Mouse (Mus musculus) heart, adult 8-10 months (tissue): ENCODE data around the gene Ptafr. TPM values are rescaled to one million over a fixed set of nuclear protein-coding genes. Genes with fewer than 3 reads are reported as not detected.

Experiments
- DNase-seq: peaks from one replicate; pipeline ENCODE4 v3.0.0; 2022; ENCODE audit warnings: low spot score
- total RNA-seq, 4 experiments: library from RNA; stranded (reverse); gene quantifications; 2 replicates each; pipeline ENCODE4 v1.2.4; 2022

The Ptafr gene
- 1 to 10 TPM; 1.2 to 1.9 (median 1.3) TPM for total RNA-seq

DNA sequence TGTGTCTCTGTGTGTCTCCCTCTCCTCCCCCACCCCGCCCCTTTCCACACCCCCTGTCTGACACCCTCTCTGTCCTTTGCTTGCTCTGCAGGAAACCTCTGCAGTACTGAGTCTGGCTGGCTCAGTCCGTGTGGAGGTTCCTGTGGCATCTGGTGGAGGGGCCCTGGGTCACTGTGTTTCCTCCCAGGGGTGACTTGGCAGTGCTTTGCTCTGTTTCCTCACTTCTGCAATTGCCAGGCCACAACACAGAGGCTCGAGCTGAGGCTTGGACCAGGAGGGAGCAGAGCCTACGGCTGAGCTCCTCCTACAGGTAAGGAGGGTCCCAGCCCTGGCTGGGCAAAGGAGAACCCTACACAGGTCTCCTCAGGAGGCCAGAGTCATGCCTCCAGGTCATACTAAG is at the start of gene Ptafr:
Gene Ptafr (plus strand): TSS at position 103 of the 400 bp plus-strand sequence.
- DNase-seq: peak; percentile 50

DNA sequence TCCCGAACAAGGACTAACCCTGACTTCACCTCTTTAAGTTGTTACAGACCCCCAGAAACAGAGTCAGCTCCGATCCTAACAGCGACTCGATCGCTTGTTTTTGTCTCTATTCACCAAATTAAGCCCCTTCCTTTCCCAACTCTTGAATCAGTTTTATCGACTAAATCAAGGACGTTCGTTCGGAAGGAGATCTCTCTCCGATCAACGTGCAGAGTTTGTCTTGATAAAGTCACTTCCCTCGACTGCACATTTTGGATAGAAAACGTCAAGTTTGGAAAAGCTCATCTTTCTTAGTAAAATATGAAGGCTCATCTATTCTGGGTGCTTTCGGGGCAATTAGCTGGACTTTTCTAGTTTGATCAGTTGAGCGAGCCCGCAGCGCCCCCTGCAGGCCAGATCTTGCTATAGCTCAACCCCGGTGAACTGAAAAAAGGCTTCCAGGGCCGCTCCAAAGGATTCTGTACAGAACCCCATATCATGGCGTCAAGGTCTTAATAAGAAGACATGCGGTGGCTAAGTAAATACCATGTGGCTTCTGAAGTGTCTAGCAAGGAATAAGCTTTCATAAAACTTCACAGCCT is 49.2 kb upstream of the Ptafr start:
- DNase-seq: peak; percentile 87

DNA sequence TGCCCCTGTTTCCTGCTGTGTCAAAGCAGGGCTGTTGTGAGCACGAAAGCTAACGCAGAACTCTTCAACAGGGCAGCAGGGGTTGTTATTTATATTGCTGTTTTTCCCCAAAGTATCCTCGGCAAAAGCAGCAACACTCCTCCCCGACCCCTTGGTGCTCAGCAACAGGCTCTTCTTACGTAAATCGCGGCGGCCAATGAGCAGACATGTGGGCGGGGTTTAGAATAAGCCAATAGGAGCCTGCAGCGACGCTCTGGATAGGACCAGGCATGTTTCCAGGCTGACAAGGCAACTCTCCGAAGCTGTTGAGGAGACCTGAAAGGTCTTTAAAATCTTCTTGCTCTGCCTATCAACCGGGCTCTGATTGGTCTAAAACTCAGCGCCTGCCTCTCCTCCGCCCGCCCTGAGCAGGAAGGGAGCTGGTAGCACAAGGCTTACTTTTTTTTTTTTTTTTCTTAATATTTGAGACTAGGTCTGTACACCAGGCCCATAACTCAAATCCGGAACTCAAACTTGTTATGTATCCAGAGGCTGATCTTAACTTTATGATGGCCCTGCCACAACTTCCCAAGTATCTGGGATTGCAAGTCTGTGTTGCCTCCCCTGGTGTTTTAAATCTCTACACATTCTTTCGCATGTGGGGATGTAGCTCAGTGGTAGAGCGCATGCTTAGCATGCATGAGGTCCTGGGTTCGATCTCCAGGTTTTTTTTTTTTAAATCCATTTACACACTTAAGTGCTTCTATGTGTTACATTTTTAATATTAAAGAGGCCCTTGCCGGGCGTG is 48.3 kb upstream of the Ptafr start:
- peak; percentile 96 for DNase-seq

DNA sequence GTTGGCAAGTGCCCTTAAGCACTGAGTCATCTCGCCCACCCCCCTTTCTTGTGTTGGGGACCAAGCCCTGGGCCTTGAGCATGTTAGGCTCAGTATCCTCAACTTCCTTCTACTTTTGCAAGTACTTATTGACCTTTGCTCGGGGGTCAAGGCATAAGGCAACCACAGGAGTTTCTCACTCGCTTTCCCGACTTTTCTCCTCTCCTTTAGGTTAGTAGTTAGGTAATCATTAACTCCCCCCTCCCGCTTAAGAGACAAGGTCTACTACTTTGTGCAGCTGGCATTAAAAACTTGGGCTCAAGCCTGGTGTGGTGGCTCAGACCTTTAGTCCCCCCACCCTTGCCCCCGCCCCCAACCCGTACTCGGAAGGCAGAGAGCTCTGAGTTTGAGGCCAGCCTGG is 45.8 kb upstream of the Ptafr start:
- no peak for DNase-seq

DNA sequence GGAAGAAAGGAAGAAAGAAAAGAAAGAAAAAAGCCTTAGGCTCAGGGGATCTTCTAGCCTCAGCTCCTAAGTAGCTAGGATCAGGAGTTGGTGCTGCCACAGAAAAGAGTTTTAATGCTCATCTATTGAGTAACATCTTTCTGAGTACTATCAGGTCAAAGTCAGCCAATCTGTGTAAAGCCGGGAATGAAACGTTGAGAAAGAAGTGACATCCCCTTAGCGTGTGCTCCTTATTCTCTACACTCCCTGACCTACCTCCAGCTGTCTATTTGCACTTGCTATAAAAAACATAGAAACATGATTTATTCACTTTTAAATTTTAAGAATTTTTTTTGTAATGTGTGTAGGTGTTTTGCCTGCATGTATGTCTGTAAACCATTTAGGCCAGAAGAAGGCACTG is 44.7 kb upstream of the Ptafr start:
- no peak for DNase-seq

DNA sequence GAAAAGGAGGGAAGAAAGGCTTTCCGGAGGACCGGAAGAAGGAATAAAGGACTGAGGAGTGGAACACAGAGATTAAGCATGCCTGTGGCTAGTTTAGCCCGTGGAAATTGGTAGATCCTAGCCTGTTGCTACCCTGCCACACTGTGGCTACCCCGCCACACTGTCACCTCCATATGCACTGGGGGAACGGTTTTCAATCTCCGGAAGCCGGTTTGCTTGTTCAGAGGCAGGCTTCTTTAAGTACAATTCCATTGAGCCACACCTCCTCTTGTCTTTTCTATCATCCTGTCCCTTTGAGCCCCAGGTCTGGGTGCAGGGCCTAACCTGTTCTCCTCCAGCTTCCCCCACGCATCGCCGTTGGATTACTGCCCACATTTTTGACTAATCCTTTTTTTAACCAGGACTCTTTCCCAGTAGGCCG is 39.5 kb upstream of the Ptafr start:
- no peak for DNase-seq

DNA sequence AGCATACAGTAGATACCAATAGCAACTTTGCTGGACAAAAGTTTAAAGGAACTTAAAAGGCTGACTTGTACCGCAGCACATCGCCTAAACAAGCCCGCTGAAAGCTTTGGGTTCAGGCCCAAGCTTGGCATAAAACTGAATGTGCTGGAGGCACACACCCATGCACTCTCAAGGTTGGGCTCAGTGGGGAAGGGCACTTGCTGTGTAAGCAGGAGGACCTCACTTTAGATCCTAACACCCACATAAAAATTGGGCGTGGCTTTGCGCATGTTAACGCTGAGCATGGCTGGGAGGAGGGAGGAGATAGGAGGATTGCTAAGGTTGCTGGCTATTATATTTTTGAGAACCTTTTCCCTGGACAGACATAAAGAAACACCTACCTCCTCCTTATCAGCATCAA is 39.1 kb upstream of the Ptafr start:
- DNase-seq: no peak

DNA sequence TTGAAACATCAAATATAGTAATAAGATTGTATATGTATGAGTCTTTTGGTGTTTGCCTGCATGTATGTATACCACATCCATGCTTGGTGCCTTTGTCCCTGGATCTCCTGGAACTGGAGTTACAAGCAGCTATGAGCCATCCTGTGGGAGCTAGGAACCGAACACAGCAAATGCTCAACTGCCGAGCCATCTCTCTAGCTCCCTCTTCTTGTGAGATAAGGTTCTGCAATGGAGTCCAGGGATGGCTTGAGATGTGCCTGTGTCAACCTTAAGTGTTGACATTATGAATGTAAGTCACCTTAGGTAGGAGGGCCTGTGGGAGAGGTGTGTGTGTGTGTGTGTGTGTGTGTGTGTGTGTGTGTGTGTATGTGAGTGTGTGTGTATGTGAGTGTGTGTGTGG is 37.2 kb upstream of the Ptafr start:
- no peak for DNase-seq

DNA sequence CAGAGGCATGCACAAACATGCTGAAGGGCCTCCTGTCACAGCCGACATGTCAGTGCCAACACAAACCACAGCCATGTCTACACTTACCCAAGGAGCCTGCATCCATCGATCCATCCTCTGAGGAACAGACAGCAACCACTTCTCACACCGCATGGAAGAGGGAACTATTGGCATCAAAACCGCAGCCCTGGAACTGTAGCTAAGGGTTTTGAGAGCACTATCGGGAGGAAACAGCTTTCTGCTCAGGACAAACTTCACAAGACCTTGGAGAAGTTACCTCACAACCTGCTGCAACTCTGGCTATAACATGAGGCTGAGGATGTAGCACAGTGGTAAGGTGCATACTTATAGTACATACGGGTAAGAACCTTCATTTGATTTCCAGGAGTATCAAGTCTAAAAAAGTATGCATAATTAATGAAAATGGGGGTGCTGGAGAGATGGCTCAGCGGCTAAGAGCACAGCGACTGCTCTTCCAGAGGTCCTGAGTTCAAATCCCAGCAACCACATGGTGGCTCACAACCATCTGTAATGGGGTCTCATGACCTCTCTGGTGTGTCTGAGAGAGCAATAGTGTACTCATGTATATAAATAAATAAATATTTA is 35.8 kb upstream of the Ptafr start:
- DNase-seq: no peak

DNA sequence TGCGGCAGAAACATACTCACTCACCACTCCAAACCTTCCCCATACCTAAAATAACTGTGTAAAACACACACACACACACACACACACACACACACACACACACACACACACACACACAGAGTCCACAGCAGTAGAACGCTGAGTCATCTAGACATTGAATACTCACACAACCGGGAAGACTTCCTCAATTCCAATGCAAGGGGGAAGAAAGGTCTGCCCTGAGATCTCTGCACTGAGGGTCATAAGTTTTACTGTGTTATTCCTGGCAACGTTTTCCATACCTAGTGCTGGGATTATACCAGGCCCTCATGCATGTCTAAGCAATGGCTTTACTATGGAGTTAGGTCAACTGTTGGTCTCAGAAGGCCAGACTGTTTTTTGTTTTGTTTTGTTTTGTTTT is 34.5 kb upstream of the Ptafr start:
- DNase-seq: no peak

DNA sequence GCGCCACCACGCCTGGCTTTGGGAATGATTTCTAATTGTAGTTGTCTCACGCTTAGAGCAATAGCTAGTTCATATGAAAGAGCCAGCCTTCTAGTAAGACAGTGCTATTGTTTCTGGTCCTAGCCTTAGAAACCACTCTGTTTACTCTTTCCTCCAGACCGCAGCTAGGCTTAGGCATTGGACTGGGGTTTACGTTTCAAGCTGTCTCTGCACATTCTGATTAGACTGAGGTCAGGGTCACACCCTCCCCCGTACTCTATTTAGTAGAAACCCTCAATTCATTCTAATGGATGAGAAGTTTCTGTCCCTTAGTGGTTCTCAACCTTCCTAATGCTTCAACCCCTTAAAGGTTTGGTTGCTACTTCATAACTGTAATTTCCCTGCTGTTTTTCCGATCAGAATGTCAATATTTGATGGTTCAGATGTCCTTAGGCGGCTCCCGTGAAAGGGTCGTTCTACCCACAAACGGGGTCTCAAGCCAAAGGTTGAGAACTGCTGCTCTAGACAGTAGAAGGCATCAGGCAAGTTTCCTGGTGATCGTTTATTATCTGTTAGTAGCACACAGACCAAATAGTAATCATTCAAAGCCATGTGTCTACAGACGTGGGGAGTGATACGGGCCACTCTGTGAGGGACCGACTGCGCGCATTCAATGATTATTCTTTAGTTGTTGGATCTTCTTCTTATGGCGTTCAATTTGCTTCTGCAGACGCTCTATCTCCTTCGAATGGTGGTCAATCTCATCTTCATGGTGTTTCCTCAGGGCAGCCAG is 33.6 kb upstream of the Ptafr start:
- no peak for DNase-seq

DNA sequence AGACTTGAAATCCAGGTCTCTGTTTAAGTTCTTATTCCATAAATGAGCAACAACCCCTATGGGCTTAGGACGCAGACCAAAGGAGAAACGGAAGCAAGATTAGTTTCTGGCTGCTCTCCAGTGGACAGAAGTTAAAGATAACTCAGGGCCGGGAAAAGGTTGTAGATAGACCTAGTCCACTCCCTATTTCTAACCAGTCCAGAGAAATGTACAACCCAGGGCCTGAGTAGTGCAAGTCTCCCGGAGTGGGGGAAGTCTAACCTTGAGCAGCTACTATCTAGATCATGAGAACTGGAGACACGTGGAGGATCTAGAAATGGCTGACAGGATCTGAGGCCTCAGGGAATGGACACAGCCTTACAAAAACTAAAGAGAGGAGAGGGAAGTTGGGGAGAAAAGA is 31.4 kb upstream of the Ptafr start:
- peak; percentile 48 for DNase-seq

DNA sequence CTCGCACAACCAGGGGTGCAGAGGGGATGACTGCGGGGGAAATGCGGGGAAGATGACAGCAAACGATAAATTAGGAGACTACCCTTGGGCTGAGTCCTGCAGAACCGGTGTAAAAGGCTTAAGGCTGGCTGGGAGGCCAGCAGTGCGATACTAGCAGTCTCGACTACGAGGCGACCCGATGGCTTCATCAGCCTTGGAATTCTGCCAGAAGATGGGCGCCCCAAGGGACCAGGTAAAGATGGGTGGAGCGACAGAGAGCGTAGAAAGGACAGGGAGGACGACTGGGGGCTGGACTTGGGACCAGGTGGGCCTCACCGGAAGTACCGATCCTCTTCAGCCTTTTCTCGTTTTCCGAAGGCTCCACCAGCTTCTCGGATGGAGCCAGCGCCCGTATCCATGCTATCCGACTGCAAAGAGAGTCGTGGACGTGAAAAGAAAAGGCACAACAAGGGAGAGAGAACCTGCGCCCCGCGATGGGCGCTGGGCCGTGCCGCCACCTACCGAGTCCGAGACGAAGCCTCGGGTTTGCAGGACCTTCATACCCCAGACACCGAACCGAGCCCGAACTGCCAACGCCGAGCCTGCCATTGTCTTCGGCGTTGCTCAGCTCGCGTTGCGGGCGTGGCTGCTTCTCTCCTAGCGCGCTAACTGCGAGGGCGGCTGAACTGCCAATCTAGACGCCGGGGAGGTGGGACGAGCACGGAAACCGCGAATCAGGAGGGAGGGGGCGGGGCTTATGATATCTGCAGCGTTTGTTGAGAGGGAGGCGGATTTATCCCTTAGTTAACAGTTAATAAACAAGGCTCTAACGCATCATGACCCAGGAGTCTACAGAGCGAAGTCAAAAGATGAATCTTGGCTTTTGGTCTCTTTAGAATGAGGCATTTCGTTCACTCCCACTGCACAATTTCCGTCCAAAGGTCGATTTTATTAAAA is 30.6 kb upstream of the Ptafr start, which contains the start of gene Atpif1:
Gene Atpif1 (minus strand): TSS at position 679 of the 936 bp plus-strand sequence.
- DNase-seq: peak; percentile 88

DNA sequence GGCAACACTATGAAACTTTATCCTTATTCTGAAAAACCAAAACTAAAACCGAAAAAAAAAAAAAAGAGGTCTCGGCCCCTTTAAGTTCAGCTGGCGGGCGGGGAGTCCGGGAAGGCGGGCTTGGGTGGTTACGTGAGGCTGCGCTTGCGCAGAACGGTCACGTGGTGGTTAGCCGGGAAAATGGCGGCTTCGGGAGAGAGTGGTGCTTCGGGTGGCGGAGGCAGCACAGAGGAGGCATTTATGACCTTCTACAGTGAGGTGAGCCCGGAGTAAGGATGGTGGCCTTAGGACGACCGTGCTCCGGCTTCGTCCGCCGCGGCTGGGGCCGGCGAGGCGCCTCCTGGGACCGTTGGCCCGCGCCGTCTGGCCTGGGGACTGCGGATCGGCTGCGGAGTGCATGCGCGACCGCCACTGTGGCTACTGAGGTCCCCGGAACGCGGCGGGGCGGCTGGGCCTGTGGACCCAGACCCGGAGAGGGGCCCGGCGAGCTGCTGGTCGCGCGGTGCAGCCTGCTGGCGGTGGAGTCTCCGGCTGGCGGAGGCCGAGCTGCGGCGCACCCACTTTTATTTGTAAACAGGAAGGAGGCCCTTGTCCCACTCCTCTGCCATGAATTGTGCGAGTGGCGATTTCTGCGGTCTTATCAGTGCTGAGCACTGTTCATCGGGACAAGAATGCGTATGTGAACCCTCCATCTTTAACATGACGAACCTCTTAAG is 28.3 kb upstream of the Ptafr start, which contains the start of gene Dnajc8:
Gene Dnajc8 (plus strand): TSS at position 145 of the 716 bp plus-strand sequence.
- DNase-seq: peak; percentile 94

DNA sequence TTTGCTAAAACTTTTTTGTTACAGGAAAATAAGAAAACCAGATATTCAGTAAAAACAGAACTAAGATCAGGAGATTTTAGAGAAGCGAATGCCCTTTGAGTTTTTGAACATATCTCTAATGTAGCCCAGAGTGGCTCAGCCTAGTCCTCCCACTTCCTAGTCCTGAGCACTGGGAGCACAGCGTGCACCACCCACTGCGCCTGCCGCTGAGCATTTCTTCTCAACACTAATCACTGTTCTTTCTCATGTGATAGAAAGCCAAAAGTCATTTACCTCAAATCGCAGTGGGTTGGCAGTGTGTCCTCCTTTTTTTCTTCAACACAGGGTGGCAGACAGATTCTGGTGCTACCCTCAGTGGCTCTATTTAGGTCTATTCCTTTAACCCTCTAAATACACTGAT is 24.4 kb upstream of the Ptafr start:
- no peak for DNase-seq

DNA sequence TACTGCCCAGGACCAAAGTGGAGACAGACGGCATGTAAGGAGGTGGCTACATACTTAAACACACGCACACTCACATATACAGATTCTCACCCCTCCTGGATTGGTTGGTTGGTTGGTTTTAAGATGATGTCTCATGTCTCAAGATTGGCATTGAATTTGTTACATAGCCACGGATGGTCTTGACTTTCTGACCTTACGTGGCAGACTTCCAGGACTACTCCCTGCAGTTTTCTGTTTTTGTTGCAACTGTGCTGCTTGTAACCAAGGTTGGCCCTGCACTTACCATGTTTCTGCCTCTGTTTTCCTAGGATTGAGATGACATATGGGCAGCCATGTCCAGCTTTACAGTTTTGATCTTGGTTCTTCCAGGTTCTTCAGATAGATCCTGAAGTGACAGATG is 22.5 kb upstream of the Ptafr start:
- DNase-seq: no peak

DNA sequence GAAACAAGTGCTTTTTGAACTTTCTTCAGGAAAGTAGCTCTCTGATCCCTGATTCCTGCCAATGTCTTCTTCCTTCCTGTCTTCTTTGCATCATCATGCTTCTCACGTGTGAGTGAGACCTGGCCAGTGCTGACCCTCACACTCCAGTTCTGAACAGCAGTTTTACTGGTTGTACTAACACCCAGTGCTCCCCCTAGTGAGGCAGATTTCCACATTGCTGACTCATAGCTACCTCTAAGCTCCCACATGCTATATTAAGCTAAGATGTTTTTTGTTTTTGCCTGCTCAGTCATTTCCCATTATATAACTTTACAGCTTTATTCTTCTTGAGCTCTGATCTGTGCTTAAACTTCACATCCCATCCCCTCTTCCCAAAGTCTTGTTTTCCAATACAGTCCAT is 21.1 kb upstream of the Ptafr start:
- DNase-seq: no peak

DNA sequence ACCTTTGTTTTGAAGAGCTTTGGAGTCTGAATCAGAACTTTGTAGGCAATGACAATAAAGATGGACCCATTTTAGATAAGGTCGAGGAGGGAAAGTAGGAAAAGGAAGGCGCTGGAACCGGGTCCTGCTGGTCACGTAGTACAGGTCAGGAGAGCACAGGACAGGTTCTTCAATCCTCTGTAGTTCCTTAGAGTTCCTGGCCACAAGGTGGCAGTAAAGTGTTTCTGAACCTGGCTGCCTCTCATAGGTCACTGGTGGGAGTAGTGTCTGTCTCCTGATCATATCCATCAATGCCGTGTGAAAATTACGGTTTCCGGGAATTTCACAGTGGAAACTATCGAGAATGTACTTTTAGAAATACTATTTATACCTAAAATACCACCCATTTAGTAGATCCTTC is 18.0 kb upstream of the Ptafr start:
- peak; percentile 75 for DNase-seq

DNA sequence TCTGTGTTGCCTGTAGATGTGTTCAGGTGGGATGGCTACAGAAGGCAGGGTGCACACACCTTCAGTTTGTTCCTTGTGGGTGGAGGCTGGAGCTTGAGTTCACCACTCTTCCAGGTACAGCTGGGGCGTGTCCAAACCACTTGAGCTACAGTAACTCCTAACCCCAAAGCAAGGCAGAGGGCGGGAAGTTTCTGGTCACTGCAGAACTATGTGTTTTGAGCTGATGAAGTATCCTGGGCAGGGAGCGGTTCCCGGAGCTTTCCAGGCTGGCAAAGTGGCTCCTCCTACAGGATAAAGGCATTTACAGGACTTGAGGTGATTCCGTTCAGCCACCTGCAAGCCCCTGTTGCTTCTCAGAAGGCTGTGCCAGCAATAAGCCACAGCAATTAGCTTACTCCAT is 9.6 kb upstream of the Ptafr start:
- no peak for DNase-seq

DNA sequence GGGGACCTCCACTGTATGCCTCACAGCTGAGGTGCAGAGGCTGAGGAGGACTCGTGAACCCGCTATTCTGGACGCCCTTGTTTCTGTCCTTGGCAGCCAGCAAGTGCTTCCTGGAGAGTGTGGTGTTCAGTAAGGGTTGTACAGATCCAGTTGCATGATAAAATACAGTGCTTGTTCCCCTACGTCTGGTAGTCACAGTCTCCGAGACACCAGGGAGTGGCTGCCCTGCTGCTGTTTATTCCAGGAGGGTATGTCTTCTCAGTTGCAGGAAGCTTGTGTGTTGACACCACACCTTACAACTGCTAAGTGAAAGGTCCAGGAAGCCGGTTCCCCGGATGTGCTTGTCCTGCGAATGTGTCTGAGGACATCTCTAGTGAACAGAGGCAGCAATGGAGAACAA is 9.2 kb upstream of the Ptafr start:
- DNase-seq: no peak
